Mouse (Mus musculus) intestine, embryonic 15.5 days (tissue): ENCODE measurements around the gene Calcoco1. TPM values are rescaled to one million over a fixed set of nuclear protein-coding genes. Genes with fewer than 3 reads are reported as not detected.

Experiments
- ATAC-seq: fragments of 200-750 bp; cut with Nextera tagmentation; 2 replicates; pipeline ENCODE4 v1.8.0; 2017; ENCODE audit warnings: moderate TSS enrichment, moderate library complexity
- H3K27ac ChIP-seq: fragments of 300-500 bp; sonication (generic); 2 replicates; pipeline ENCODE4 v1.5.1; 2015; ENCODE audit warnings: mild to moderate bottlenecking, inconsistent platforms
- H3K27me3 ChIP-seq: fragments of 300-500 bp; sonication (generic); replicated peaks from 2 replicates; pipeline ENCODE4 v1.6.1; 2015; ENCODE audit warnings: inconsistent platforms
- H3K36me3 ChIP-seq: fragments of 300-500 bp; sonication (generic); 2 replicates; pipeline ENCODE4 v1.6.1; 2015; ENCODE audit warnings: inconsistent platforms
- H3K4me1 ChIP-seq: fragments of 300-500 bp; sonication (generic); replicated peaks from 2 replicates; pipeline ENCODE4 v1.6.1; 2015; ENCODE audit warnings: inconsistent platforms
- H3K4me2 ChIP-seq: fragments of 300-500 bp; sonication (generic); replicated peaks from 2 replicates; pipeline ENCODE4 v1.6.1; 2015; ENCODE audit warnings: mild to moderate bottlenecking, inconsistent platforms
- H3K4me3 ChIP-seq: fragments of 300-500 bp; sonication (generic); replicated peaks from 2 replicates; pipeline ENCODE4 v1.5.1; 2015; ENCODE audit warnings: inconsistent platforms
- H3K9ac ChIP-seq: fragments of 300-500 bp; sonication (generic); 2 replicates; pipeline ENCODE4 v1.6.1; 2015; ENCODE audit warnings: inconsistent platforms
- H3K9me3 ChIP-seq: fragments of 300-500 bp; sonication (generic); 2 replicates; pipeline ENCODE4 v1.6.1; 2016; ENCODE audit warnings: inconsistent platforms
- WGBS: fragments of 180-500 bp; shearing (Covaris S2); methylation state at CpG from one replicate; pipeline ENCODE4 v1.1.7; 2015; 5-methylcytosine and 5-hydroxymethylcytosine counted together
- polyA plus RNA-seq: library from polyadenylated mRNA; unstranded; fragments of >200 nt; fragmentation: Nextera tagmentation; extraction: Ambion mirVana; gene quantifications from 2 replicates; pipeline ENCODE4 v1.2.1, GENCODE M21; 2015

Gene Calcoco1
- polyA plus RNA-seq, 1 experiment from 2014 or later = 28.5 TPM

DNA sequence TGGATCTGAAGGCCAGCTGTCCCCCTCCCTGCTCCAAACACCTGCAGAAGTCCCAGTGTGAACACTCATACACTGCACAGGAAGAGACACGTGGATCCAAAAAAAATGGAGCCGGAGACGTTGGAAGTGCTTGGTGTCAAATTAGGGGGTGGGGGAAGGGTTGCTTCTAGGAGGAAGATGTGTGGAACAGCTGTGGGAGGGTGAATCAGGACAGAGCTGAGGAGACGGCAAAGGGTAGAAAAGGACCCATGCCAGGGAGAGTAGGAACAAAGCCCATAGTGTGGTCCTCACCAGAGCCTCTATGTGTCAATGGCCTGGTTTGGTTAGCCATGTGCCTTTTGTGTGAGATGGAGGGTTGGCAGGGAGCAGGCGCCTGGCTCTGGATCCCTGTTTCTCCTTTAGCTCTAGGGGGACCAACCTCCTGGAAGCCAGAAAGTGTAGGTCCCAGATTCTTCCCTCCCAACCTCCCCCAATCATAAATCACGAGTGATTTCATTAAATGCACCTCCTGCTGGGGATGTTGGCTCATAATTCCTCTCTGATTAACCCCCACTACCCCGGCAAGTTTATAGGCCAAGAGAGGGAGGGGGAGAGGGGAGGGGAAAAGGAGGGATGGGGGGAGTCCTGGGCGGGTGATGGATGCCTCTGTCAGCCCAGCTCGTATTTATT, 16.6 kb downstream of the Calcoco1 start:
- Histone ChIP-seq H3K4me1 (no peaks in the 10 kb centered on the region), H3K27me3 (0 out of 2 replicates have a peak, but pooled peaks cover under 1% of the 10 kb centered on the region), H3K36me3 (no peaks in the 10 kb centered on the region), H3K9me3 (no peaks in the 10 kb centered on the region), H3K27ac (no peak overlapping the region), H3K4me2 (no peak overlapping the region), H3K9ac (no peak overlapping the region), H3K4me3 (no peak overlapping the region)
- WGBS = 47% methylated on average over 9 of the region's 9 CpGs
- ATAC-seq = no peak

DNA sequence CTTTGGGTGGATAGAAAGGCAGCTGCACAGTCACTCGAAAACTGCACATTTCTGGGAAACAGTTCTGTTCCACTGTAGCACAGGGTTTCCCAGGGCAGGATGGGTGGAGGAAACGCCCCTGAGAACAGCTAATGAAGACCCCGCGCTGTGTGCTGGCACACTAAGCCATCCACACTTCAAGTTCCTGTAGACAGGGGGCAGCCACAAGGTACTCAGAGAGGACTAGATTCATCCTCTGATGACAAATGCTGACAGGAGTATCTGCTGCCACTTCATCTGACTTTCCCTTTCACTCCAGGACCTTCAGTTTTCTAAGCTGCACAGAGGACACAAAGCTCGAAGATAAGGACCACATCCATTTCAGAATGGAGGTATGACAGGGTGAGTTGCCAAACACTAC, 17.2 kb downstream of the Calcoco1 start:
- no peak for ATAC-seq
- H3K27me3 ChIP-seq = 0 out of 2 replicates have a peak, but pooled peaks cover 4% of the 10 kb centered on the region

DNA sequence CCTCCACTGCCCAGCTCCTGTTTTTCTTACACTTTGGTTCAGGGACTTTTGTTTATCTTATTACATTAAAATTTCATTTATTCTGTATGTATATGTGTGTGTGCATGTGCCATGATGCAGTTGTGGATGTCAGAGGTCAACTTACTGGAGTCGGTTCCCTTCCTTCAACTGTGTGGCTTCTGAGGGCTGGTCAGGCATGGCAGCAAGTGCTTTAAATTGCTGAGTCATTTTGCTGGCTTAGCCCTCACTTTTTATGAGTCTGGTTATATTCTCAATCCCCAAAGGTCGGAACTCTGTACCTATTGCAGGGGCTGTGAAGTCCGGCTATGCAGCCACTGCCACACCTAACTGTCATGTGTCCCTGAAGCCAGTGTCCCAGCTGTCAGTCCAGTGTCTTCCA, 19.0 kb downstream of the Calcoco1 start:
- WGBS = 71% methylated on average over 3 of the region's 3 CpGs
- Histone ChIP-seq H3K4me3 (no peak overlapping the region), H3K4me1 (no peaks in the 10 kb centered on the region), H3K4me2 (no peak overlapping the region), H3K27me3 (peaks cover 13% of the 10 kb centered on the region), H3K27ac (no peak overlapping the region), H3K9ac (no peak overlapping the region), H3K36me3 (no peaks in the 10 kb centered on the region), H3K9me3 (no peaks in the 10 kb centered on the region)
- no peak for ATAC-seq

More for the DNA sequence above, 17.2 kb downstream of the Calcoco1 start:
- H3K36me3 ChIP-seq = no peaks in the 10 kb centered on the region
- H3K4me3 ChIP-seq = no peak overlapping the region
- no peaks in the 10 kb centered on the region for H3K4me1 ChIP-seq
- no peak overlapping the region for H3K9ac ChIP-seq
- 65% methylated on average over 5 of the region's 5 CpGs for WGBS
- no peak overlapping the region for H3K27ac ChIP-seq
- H3K4me2 ChIP-seq = no peak overlapping the region
- H3K9me3 ChIP-seq = no peaks in the 10 kb centered on the region

DNA sequence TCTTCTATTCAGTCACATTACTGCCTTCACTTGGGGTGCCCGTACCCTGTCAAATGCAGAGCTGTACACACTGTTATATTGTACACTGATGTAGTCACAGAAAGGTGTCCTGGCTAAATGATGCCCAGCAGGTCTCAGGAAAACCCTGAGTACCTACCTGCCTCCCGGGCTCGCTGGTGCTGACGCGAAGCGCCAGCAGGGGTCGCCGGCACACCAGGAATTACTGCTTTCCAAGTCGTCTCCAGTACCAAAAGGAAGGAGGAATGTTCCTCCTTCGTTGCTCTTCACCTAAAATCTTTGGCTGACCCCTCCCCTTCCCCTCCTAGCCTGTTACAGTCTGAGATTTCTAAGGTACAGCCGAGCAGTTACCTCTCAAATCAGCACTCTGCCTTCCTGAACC, 23.8 kb downstream of the Calcoco1 start:
- no peak overlapping the region for H3K9ac ChIP-seq
- H3K36me3 ChIP-seq = no peaks in the 10 kb centered on the region
- H3K27me3 ChIP-seq = peaks cover 56% of the 10 kb centered on the region
- no peak overlapping the region for H3K27ac ChIP-seq
- no peak overlapping the region for H3K4me2 ChIP-seq
- WGBS = 1% methylated on average over 11 of the region's 11 CpGs
- no peak overlapping the region for H3K4me3 ChIP-seq
- no peaks in the 10 kb centered on the region for H3K9me3 ChIP-seq
- ATAC-seq = no peak
- peaks cover 2% of the 10 kb centered on the region; the same call in 1 of the 2 replicates for H3K4me1 ChIP-seq

DNA sequence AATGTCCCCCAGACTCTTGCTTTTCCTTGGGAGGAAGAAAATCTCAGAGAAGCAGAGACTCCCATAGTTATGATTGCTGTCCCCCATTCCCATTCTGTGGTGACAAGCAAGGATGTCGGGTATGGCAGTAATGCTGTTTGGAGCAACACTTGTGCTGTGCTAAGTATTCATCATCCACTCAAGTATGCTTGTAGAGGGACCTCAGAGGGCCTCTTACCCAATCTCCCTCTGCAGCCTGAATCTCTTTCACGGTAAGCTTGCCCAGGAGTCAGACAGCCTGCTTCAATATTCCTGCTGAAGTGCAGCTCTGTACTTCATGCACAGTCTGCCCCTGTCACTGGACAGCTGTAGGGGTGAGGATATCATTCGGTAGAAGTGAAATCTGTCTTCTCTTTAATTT, 25.1 kb downstream of the Calcoco1 start:
- no peak overlapping the region for H3K9ac ChIP-seq
- WGBS = 42% methylated on average over 3 of the region's 3 CpGs
- no peaks in the 10 kb centered on the region for H3K36me3 ChIP-seq
- H3K27ac ChIP-seq = no peak overlapping the region
- ATAC-seq = no peak
- H3K4me1 ChIP-seq = peaks cover 12% of the 10 kb centered on the region; the same call in 1 of the 2 replicates
- H3K9me3 ChIP-seq = no peaks in the 10 kb centered on the region
- H3K4me3 ChIP-seq = no peak overlapping the region
- peaks cover 68% of the 10 kb centered on the region for H3K27me3 ChIP-seq
- no peak overlapping the region for H3K4me2 ChIP-seq

DNA sequence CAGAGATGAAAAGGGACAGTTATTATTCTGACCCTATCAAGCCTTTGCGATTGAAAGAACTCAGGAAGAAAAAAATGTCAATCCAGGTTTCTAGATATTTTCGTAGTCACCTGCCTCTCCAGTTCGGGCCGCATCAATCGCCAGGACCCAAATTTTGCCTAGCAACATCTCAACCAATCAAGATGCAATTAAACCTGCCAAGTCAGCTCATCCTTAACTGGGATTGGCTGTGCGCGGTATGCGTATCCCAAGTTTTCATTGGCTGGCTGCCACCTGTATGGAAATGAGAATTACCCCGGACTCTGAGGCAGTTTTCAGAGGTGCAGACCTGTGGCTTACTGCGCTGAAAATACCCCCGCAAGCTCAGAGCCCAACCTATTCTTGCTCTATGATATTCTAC, 28.4 kb downstream of the Calcoco1 start:
- no peak overlapping the region for H3K27ac ChIP-seq
- 2% methylated on average over 11 of the region's 11 CpGs for WGBS
- no peaks in the 10 kb centered on the region for H3K9me3 ChIP-seq
- peak; percentile 83 for ATAC-seq
- H3K4me3 ChIP-seq = peak overlapping the region; percentile 51; the same call in 1 of the 2 replicates
- no peaks in the 10 kb centered on the region for H3K36me3 ChIP-seq
- H3K9ac ChIP-seq = no peak overlapping the region
- peak overlapping the region; percentile 95 for H3K4me2 ChIP-seq
- H3K4me1 ChIP-seq = peaks cover 12% of the 10 kb centered on the region; the same call in 1 of the 2 replicates
- peaks cover 70% of the 10 kb centered on the region for H3K27me3 ChIP-seq

DNA sequence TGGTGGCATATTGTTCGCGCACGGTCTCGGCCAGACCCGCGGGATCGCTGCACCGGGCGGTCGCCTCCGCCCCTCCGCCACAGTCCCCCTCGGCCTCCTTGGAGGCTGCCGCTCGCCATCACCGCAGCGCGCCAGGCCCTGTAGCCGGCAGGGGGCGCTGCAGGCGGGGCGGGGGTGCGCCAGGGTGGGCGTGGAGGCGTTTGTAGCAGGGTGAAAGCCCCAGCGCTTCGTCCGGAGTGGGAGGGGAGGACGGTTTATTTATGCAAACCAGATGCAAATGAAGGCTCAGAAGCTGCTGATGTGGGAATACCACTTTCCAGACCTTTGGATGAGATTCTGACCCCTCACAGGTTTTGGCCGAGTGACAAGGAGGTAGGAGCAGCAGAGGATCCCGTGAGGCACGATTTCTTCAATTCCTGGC, 29.0 kb downstream of the Calcoco1 start:
- Histone ChIP-seq H3K36me3 (no peaks in the 10 kb centered on the region), H3K27ac (no peak overlapping the region), H3K9me3 (no peaks in the 10 kb centered on the region), H3K4me1 (peaks cover 12% of the 10 kb centered on the region; the same call in 1 of the 2 replicates), H3K4me2 (peak overlapping the region; percentile 95), H3K4me3 (peak overlapping the region; percentile 51), H3K27me3 (peaks cover 65% of the 10 kb centered on the region), H3K9ac (peak overlapping the region; percentile 41)
- peak; percentile 62 for ATAC-seq
- WGBS = under 1% methylated on average over 32 of the region's 32 CpGs

DNA sequence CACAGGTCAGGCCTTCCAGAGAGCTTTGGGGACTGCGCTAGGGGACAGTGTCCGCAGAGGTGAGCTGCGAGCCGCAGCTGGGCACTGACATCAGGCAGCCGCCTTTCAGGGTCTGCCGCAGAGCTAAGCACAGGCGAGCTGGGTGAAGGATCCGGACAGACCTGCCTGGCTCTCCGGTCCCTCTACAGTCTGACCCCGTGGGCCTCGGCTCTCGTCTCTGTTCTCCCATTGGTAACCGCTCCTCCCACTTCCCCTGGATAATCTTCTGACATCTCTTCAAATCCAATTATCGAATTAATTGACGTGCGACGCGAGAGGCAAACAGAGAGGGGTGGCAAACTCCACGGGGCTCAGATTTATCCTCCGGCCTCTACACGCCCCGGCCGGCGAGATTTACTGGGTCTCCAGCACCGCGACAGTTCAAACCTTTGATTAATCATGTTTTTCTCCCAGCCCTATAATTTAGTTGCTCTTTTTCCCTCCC, 29.6 kb downstream of the Calcoco1 start:
- Histone ChIP-seq H3K4me3 (peak overlapping the region; percentile 51), H3K9me3 (no peaks in the 10 kb centered on the region), H3K9ac (peak overlapping the region; percentile 37), H3K36me3 (no peaks in the 10 kb centered on the region), H3K4me1 (peaks cover 12% of the 10 kb centered on the region; the same call in 1 of the 2 replicates), H3K27me3 (peaks cover 63% of the 10 kb centered on the region), H3K27ac (no peak overlapping the region), H3K4me2 (peak overlapping the region; percentile 95)
- WGBS = under 1% methylated on average over 26 of the region's 26 CpGs
- ATAC-seq = 0 out of 2 replicates have a peak, but pooled peaks have one; percentile 26

DNA sequence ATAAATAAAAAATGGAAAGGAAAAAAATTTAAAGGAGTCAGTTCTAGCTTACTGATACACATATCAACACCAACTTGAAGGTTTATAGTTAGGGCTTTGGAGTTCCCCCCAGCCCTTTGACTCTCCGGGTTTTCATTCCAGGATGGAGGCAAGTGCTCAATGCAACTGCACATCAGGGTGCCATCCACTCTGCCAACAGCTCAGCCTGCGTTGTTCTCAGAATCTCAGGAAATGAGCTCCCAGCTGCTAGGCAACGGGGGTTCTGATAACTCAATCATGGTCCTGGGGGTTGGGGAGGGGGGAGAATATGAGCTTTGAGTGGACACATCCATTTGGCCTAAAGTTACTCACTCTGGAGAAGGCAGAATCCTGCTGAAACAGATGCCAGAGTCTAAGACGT, 36.2 kb downstream of the Calcoco1 start:
- 23% methylated on average over 4 of the region's 4 CpGs for WGBS
- Histone ChIP-seq H3K27ac (no peak overlapping the region), H3K27me3 (peaks cover 10% of the 10 kb centered on the region), H3K4me2 (no peak overlapping the region), H3K36me3 (no peaks in the 10 kb centered on the region), H3K4me3 (no peak overlapping the region), H3K9me3 (no peaks in the 10 kb centered on the region), H3K4me1 (no peaks in the 10 kb centered on the region), H3K9ac (no peak overlapping the region)
- ATAC-seq = no peak

DNA sequence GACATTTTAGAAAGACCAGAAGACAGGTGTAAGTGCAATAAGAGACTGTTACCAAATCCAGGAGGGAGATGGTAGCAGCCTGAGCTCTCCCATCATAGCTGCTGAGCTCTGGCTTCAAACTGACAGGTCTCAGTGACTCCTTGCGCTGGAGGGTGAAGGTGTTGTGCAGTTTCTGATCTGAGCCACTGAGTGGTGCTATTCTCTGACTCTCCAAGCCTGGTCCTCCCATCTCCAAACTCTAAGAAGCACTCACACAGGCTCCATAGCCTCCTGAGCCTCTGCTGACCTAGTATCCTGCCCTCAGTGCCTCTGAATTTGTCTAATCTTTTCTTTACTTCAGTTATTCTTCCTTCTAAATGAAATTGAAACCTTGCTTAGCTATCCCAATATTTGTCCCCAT, 38.3 kb downstream of the Calcoco1 start:
- H3K9me3 ChIP-seq = no peaks in the 10 kb centered on the region
- H3K36me3 ChIP-seq = no peaks in the 10 kb centered on the region
- H3K4me2 ChIP-seq = no peak overlapping the region
- no peak overlapping the region for H3K27ac ChIP-seq
- no peaks in the 10 kb centered on the region for H3K4me1 ChIP-seq
- WGBS = 19% methylated on average over 1 of the region's 1 CpGs
- no peak for ATAC-seq
- H3K27me3 ChIP-seq = no peaks in the 10 kb centered on the region; the same call in none of the 2 replicates
- no peak overlapping the region for H3K4me3 ChIP-seq
- H3K9ac ChIP-seq = no peak overlapping the region

DNA sequence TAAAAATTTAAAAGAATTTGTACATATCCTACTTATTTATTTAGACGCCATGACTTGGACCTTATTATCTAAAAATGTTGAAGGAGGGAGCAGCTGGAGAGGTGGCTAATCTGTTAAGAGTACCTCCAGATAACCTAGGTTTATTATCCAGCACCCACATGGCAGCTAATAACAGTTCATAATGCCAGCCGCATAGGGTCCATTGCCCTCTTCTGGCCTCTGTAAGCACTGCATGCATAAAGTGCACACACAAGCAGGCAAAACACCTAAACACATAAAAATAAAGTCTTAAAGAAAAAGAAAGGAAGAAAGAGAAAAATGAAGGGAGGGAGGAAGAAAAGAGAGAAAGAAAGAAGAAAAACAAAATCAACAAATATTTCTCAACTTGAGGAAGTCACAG, 45.6 kb downstream of the Calcoco1 start:
- 93% methylated on average over 2 of the region's 2 CpGs for WGBS
- Histone ChIP-seq H3K9me3 (no peaks in the 10 kb centered on the region), H3K9ac (no peak overlapping the region), H3K27ac (no peak overlapping the region), H3K36me3 (no peaks in the 10 kb centered on the region), H3K27me3 (no peaks in the 10 kb centered on the region), H3K4me2 (no peak overlapping the region), H3K4me3 (no peak overlapping the region), H3K4me1 (0 out of 2 replicates have a peak, but pooled peaks cover 9% of the 10 kb centered on the region)
- ATAC-seq = no peak

DNA sequence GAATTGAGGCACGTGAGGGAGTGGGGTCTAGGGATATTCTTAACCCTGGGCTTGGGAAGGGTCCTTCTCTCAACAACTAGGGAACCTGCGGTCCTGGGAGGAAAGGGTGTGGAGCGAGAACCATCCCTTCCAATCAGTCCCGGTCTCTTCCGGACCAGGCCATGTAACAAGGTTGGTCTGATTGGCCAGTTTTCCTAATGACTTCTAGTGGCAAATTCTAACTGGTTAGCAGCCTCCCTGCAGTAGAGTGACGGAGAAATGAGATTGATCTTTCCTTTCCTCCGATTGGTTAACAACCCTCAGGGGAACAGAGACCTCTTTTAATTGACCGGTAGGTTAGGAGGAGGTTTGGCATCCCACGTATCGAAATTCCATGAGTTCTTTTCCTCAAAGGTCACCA, 48.4 kb downstream of the Calcoco1 start:
- H3K36me3 ChIP-seq = no peaks in the 10 kb centered on the region
- H3K27ac ChIP-seq = peak overlapping the region; percentile 98
- peak overlapping the region; percentile 19 for H3K4me3 ChIP-seq
- peak overlapping the region; percentile 88 for H3K4me2 ChIP-seq
- 3% methylated on average over 10 of the region's 10 CpGs for WGBS
- no peaks in the 10 kb centered on the region for H3K27me3 ChIP-seq
- peak; percentile 52 for ATAC-seq
- peaks cover 12% of the 10 kb centered on the region; the same call in 1 of the 2 replicates for H3K4me1 ChIP-seq
- 0 out of 2 replicates have a peak overlapping the region, but pooled peaks have one; percentile 23 for H3K9ac ChIP-seq
- H3K9me3 ChIP-seq = no peaks in the 10 kb centered on the region
